Mouse (Mus musculus) retina, embryonic 14.5 days (tissue): ENCODE measurements around the gene Magi1.
"Not testable (repeated sequence)": the region's sequence is repeated elsewhere in the genome, so short reads cannot be mapped to it uniquely, and the experiment has no call there.

Source experiments
- DNase-seq: peaks from one replicate; pipeline ENCODE4 v3.0.0-alpha.2; 2015; ENCODE audit warnings: low spot score

Magi1 gene

GRCm38 (mm10) chr6:94060621-94061213 lies 223.0 kb downstream of the Magi1 start:
- no peak for DNase-seq

- DNase-seq = no peak
Observed at GRCm38 (mm10) chr6:94059090-94059489, 224.6 kb downstream of the Magi1 start.

GRCm38 (mm10) chr6:94053920-94054319 lies 229.8 kb downstream of the Magi1 start:
- peak; percentile 66 for DNase-seq

GRCm38 (mm10) chr6:94045180-94045579 lies 238.5 kb downstream of the Magi1 start:
- no peak for DNase-seq

GRCm38 (mm10) chr6:94043461-94043860 lies 240.3 kb downstream of the Magi1 start:
- DNase-seq = no peak

GRCm38 (mm10) chr6:94040093-94040492 lies 243.6 kb downstream of the Magi1 start:
- DNase-seq = peak; percentile 68

GRCm38 (mm10) chr6:94038897-94039296 lies 244.8 kb downstream of the Magi1 start:
- no peak for DNase-seq

- no peak for DNase-seq
Observed at GRCm38 (mm10) chr6:94036554-94036953, 247.2 kb downstream of the Magi1 start.

GRCm38 (mm10) chr6:94026361-94026760 lies 257.4 kb downstream of the Magi1 start:
- DNase-seq = no peak

GRCm38 (mm10) chr6:94022437-94022836 lies 261.3 kb downstream of the Magi1 start:
- DNase-seq = no peak

GRCm38 (mm10) chr6:94021239-94021962 lies 262.3 kb downstream of the Magi1 start:
- no peak for DNase-seq

- no peak for DNase-seq
Observed at GRCm38 (mm10) chr6:94020566-94020965, 263.2 kb downstream of the Magi1 start.

GRCm38 (mm10) chr6:94019935-94020334 lies 263.8 kb downstream of the Magi1 start:
- no peak for DNase-seq

- DNase-seq = no peak
Observed at GRCm38 (mm10) chr6:94013761-94014160, 270.0 kb downstream of the Magi1 start.

- DNase-seq = no peak
Observed at GRCm38 (mm10) chr6:94011947-94012346, 271.8 kb downstream of the Magi1 start.

GRCm38 (mm10) chr6:94011521-94011920 lies 272.2 kb downstream of the Magi1 start:
- DNase-seq = no peak

GRCm38 (mm10) chr6:94008577-94008976 lies 275.1 kb downstream of the Magi1 start:
- DNase-seq = no peak

- not testable (repeated sequence) for DNase-seq
Observed at GRCm38 (mm10) chr6:94003586-94003985, 280.1 kb downstream of the Magi1 start.

- DNase-seq = no peak
Observed at GRCm38 (mm10) chr6:93996841-93997485, 286.8 kb downstream of the Magi1 start.

- DNase-seq = no peak
Observed at GRCm38 (mm10) chr6:93987561-93987960, 296.2 kb downstream of the Magi1 start.

GRCm38 (mm10) chr6:93985111-93985510 lies 298.6 kb downstream of the Magi1 start:
- DNase-seq = peak; percentile 64

- no peak for DNase-seq
Observed at GRCm38 (mm10) chr6:93983551-93983950, 300.2 kb downstream of the Magi1 start.

GRCm38 (mm10) chr6:93981211-93981610 lies 302.5 kb downstream of the Magi1 start:
- no peak for DNase-seq
